Mouse (Mus musculus): ENCODE data around the gene Uckl1.

- TF ChIP-seq CTCF (IDR thresholded peaks at IDR 0.05; ENCODE audit: low read depth) (no peak), EP300 (IDR thresholded peaks at IDR 0.05; ENCODE audit: low read depth) (no peak)
Observed at GRCm38 (mm10) chr2:181584411-181584942, at the start of gene Uckl1.

Measured in liver, postnatal 0 days (tissue).